Mouse (Mus musculus): ENCODE measurements around the gene Hadha. TPM values are rescaled to one million over a fixed set of nuclear protein-coding genes. Genes with fewer than 3 reads are reported as not detected.

Hadha gene
- total RNA-seq, 2 experiments from 2014 or later = 64.1 to 67.8 TPM

DNA sequence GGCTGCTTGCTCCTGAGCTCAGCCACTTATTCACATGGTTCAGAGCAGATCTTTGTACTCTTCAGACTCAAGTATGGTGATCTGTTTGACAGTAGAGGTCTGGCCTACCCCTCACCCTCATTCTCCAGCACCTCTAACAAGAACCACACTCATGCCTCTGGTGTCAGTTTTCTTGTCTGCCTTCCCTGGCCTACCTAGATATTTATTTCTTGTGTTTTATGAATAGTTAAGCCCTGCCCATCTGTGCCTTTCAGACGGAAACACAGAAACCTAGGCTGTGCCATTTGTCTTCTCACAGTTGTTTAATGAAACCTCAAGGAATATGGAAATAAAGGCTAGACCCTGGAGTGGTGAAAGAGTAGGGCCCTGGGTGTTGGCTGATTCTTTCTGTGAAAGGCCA, 36.9 kb downstream of the Hadha start:
- intact Hi-C loops (cut with DNase I) = loop anchor here (10.0 kb wide), 1 partner anchor 293 kb away; no protein-coding TSS in a partner anchor
- no peak for DNase-seq (ENCODE audit: low spot score in 2 of 2)

DNA sequence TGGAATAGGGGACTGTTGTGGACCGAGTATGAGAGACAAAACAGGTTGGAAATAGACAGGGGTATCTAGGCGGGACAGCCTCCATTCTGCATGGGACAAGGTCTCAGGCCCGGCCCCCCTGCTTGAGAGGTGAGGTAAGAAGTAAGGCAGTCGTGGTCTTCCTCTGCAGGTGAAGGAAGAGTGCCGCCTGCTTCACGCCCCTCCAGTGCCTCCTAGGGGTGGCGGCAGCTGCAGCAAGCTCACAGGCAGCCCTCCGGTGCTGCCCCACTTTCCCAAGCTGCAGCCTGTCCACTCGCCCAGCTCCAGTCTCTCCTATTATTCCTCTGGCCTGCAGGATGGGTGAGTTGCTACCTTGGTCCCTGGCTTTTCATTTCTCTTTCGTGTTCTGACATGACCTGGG, 39.2 kb downstream of the Hadha start:
- intact Hi-C loops (cut with DNase I) = loop anchor here (10.0 kb wide), 1 partner anchor 291 kb away; no protein-coding TSS in a partner anchor
- DNase-seq (ENCODE audit: low spot score in 2 of 2) = no peak

DNA sequence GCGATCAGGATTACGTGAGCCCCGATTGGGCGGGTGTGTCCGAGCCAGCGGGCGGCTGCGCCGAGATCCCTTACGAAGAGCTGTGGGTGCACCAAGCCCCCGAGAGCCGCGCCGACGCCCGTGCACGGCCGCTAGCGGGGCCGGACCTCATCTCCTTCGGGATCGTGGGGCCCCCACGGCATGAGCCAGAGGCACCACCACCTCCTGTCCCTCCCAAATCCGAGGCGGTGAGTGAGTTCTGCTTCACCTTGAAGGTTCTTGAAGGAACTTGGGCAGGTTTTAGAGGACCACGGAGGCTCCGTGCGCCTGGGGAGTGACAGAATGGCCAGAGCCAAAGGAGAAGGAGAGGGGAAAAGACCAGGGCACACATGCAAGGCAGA, 40.2 kb downstream of the Hadha start:
- no peak for DNase-seq (ENCODE audit: low spot score in 2 of 2)
- intact Hi-C loops (cut with DNase I) = loop anchor here (10.0 kb wide), 1 partner anchor 290 kb away; no protein-coding TSS in a partner anchor

DNA sequence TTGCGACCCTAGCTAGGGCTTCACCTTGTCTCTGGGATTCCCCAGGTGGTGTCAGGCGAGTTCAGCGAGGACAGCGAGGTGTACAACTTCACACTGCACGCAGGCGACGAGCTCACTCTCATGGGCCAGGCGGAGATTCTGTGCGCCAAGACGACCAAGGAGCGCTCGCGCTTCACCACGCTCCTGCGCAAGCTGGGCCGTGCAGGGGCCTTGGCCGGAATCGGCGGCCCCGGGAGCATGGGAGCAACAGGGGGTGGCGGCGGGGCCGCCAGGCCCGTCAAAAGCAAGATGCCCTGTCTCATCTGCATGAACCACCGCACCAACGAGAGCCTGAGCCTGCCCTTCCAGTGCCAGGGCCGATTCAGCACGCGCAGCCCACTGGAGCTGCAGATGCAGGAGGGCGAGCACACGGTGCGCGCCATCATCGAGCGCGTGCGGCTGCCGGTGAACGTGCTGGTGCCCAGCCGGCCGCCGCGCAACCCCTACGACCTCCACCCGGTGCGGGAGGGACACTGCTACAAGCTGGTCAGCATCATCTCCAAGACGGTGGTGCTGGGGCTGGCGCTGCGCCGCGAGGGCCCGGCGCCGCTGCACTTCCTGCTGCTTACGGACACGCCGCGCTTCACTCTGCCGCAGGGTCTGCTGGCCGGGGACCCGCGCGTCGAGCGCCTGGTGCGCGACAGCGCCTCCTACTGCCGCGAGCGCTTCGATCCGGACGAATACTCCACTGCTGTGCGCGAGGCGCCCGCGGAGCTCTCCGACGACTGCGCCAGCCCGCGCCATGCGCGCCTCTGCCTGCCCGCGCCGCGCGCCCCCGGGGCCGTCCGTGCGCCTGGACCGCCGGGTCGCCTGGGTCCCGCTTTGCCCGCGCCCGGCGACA, 40.8 kb downstream of the Hadha start:
- DNase-seq (ENCODE audit: low spot score in 2 of 2) = peak; percentile 75 to 78
- intact Hi-C loops (cut with DNase I) = loop anchor here (10.0 kb wide), 1 partner anchor 289 kb away; no protein-coding TSS in a partner anchor

DNA sequence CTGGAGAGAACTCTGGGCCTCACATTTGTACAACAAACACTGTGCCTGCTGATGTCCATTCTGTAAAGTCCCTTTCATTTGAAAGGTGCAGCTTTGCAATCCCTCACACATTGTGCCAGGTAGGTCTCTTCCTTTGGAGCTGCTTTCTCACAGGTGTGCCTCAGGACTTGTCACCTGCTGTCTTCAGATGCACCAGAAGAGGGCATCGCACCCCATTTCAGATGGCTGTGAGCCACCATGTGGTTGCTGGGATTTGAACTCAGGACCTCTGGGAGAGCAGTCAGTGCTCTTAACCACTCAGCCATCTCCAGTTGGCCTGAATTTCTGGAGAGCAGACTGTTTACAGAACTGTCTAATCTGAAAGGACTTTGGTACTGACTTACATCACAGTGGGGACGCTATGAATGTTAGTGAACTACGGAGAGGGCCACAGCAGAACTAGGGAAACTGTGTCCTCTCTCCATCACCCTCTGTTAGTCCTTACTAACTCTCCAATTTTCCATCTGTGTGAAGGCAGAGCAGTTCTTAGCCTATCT, 42.4 kb downstream of the Hadha start:
- intact Hi-C loops (cut with DNase I) = loop anchor here (10.0 kb wide), 1 partner anchor 288 kb away; no protein-coding TSS in a partner anchor
- DNase-seq (ENCODE audit: low spot score in 2 of 2) = no peak

DNA sequence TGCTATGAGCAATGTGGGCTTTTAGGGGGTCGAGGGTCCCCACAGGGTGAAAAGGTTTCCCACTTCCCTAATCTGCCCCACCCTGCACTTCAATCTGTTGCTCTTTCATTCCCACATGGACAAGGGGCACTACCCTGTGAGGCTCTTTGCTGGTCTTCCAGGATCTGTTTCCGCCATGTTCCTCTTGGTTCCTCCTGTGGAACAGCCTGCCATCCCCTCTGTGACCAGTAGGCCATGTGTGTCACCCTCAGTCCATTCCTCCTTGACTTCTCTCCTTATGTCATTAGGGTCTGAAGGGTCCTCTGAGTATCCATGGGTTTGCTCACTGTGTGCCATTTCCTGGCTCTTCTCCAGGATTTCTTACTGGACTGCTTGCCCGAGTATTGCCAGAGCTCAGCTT, 43.2 kb downstream of the Hadha start:
- DNase-seq (ENCODE audit: low spot score in 2 of 2) = no peak
- intact Hi-C loops (cut with DNase I) = loop anchor here (10.0 kb wide), 1 partner anchor 287 kb away; no protein-coding TSS in a partner anchor

DNA sequence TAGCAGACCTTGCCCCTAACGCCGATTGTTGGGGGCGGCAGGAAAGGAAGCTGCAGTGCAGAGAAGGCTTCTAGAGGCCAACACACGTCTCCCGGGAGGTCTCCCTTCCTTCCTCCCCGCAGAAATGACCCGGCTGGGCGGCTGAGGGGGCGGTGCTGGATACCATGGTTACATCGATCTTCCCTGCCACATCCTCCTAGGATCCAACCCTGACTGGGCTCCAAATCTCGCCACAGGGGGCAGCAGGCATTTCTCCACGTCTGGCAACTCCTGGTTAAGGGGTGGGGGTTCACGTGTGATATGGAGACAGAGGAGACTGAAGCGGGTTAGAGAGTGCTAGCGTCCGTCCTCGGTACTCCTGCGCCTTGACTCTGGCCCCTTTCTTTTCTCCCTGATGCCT, 43.8 kb downstream of the Hadha start:
- intact Hi-C loops (cut with DNase I) = loop anchor here (10.0 kb wide), 1 partner anchor 286 kb away; no protein-coding TSS in a partner anchor
- peak; percentile 47 to 79 for DNase-seq (ENCODE audit: low spot score in 2 of 2)

DNA sequence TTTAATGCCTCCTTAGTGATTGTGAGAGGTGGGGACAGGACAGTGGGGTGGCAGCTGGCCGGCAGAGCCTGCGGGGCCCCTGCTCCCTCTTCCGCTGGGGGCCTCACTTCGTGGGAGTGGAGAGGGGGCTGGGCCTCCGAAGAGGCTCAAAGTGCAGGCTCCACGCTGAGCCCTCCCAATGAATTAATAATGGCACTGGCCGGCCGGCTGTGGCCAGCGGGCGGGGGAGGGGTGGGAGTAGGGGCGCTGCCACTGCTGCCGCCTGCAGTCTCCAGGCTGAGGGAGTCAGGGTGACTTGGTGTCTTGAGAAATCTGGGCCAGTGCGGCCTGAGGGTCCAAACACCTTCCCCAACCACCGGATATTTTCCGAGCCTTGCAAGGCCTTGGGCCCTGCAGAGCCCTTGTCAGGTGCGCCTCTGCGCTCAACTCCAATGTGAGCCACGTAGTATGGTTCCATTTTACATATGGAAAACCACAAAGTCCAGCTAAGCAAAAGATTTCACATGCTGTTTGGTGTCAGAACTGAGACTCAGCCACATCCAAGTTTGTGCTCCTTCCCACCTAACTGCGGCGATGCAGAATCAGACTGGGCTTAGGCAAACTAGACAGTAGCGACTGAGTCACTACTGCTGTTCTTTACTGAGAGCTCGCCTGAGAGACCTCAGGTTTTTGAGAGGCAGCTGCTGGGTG, 44.4 kb downstream of the Hadha start:
- intact Hi-C loops (cut with DNase I) = loop anchor here (10.0 kb wide), 1 partner anchor 286 kb away; no protein-coding TSS in a partner anchor
- DNase-seq (ENCODE audit: low spot score in 2 of 2) = no peak

DNA sequence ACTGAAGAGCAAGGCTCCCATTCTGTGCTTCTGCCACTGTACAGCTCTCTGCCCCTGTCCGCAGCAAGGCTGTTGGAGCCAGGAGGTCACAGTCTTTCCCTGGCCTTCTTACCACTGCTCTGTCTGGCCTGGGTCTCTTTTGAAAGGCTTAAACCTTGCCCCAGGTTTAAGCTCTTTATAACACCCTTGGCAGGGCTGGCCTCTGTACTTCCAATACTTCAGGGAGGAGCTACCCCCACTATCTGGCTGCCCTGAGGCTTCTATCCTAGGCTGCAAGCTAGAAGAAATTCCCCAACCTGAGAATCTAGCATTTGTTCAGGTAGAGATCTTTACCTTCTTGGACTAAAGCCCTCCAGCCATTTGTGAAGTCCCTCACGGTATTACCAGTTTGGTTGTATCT, 45.1 kb downstream of the Hadha start:
- intact Hi-C loops (cut with DNase I) = loop anchor here (10.0 kb wide), 1 partner anchor 285 kb away; no protein-coding TSS in a partner anchor
- no peak for DNase-seq (ENCODE audit: low spot score in 2 of 2)

DNA sequence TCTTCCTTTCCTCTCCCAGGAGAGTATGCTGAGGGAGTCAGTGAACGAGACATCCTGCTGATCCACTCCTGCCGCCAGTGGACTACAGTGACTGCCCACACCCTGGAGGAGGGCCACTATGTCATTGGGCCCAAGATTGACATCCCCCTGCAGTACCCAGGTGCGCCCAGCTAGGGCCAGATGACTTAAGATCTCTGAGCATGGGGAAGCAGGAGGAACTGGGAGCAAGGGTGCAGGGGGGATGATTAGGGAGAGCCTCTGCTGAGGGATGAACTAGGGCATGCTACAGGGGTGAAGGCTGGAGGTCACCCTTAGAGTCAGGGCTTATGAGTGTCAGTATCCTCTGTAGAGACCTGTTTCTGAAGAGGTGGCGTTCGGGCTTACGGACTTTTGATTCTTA, 46.7 kb downstream of the Hadha start:
- intact Hi-C loops (cut with DNase I) = no loop called here
- DNase-seq (ENCODE audit: low spot score in 2 of 2) = no peak

DNA sequence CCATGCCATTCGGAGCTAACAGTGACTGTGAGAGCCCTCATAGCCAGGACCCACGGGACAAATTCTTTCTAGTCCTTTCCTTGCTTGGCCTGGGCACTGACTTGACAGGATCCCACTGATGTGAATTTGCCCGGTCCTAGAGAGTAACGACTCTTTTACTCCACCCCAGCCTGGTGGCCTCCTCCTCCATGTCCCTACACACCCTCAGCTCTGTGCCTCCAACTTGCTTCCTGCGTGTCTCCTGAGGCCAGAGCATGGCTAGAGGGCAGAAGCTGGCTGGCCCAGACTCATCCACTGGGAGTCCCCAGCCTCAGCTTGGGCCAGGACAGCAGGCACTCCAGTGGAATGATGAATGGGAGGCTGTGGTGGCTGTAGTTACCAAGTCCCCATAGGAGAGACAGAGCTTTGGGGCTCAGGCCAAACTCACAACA, 47.3 kb downstream of the Hadha start:
- DNase-seq (ENCODE audit: low spot score in 2 of 2) = no peak
- intact Hi-C loops (cut with DNase I) = no loop called here

DNA sequence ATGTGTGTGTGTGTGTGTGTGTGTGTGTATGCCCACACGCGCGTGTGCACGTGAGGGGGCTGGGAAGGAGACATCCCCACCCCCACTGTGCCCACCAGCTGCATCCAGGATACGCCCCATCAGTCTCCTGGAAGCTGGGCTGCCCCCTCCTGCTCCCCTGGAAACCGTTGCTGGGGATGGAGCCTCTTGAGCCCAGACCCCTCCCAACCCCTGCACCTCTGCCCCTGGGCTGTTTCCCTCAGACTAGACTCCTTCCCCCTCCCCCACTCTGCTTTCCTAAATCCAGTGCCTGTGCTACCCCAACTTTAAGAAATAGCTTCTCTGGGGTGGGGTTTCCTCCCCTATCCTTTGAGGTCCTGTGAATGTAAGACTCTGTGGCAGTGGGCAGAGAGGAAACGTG, 47.8 kb downstream of the Hadha start:
- no peak for DNase-seq (ENCODE audit: low spot score in 2 of 2)
- intact Hi-C loops (cut with DNase I) = no loop called here

DNA sequence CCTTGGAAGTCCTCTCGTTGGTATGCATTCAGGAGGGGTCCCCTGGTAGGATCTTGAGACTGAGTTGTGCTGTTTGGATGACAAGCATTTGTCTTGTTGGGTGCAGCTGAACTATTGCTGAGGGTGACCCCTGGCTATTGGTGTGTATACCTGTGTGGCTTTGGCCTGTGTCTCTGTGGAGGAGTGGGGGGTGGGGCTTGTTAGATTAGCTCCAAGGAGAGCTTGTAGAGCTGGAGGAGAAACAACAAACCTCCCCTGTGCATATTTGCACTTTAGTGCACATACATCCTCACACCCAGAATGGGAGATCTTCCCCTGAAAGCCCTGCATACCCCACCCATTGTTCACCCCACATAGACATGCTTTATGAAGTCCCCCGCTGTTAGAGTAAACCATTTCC, 48.2 kb downstream of the Hadha start:
- intact Hi-C loops (cut with DNase I) = no loop called here
- DNase-seq (ENCODE audit: low spot score in 2 of 2) = peak in 1 of 2 experiments; percentile 2

DNA sequence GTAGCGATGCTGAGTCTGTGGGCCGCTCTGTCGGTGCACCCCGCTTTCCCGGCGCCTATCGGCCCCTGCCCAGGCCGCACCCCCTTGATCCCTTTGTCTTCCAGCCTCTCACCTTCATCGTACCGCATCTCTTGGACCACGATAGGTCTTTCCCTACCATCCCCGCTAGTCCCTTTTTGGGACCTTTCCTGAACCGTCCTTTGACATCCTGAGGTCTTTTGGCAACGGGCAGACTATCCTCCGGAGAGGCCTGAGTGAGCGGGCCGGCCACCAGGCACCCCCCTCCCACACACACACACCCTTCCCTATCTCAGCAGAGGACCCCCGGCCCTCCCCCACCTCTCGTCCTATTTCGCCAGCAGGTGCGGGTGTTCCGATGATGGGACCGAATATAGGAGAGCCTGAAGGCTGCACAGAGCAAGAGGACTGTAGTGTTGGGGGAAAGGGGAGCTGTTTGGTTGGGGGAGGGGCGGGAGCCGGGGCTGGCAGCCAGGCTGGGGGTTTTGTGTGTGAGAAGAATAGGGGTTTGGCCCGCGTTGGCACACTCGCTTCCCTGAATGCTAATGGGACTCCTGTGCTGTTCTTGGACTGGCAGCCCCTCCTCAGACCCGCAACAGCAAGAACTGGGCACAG, 49.2 kb downstream of the Hadha start, which contains the start of gene 3110082J24Rik:
3110082J24Rik (minus strand) TSS at position 419 of the 633 bp plus-strand sequence.
- intact Hi-C loops (cut with DNase I) = no loop called here

DNA sequence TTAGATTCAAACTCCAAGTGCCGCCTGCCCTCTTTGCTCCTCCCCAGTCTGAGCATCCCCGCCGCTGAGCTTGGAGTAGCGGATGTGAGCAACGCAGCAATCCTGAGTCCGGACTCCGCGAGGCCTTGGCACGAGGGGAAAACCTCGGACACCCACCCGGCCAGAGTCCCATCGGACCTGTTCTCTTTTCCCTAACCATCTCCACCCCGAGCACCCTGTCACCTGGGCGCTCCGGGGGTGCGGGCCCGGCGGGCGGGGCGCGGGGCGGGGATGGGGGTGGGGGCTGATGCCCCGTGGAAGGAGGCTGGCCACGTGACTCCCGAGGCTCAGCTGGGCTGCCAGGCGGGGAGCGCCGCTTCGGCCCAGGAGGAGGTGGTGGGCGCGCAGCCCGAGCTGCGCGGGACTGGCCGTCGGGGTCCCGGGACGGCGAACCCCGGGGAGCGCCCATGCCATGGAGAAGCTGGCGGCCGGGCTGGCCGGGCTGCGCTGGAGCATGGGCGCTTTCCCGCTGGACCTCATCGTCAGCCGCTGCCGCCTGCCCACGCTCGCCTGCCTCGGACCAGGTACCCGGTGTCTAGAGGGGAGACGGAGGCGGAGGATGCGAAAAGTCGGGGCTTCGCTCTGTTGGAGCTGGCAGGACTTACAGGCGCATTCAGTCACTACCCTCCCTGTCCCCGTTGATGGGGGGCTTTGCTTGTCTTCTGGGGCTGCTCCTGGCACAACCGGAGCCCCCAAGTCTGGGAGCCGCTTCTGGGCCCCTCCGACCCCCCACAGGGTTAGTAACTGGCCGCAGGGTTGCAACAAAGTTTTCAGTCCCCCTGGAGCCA, 49.9 kb downstream of the Hadha start, which contains the start of gene Garem2:
Garem2 (plus strand) TSS at position 321 of the 827 bp plus-strand sequence.
- peak in 1 of 2 experiments; percentile 1 for DNase-seq (ENCODE audit: low spot score in 2 of 2)
- intact Hi-C loops (cut with DNase I) = no loop called here

More for the DNA sequence above, 49.2 kb downstream of the Hadha start, which contains the start of gene 3110082J24Rik:
- peak in 1 of 2 experiments; percentile 50 for DNase-seq (ENCODE audit: low spot score in 2 of 2)

DNA sequence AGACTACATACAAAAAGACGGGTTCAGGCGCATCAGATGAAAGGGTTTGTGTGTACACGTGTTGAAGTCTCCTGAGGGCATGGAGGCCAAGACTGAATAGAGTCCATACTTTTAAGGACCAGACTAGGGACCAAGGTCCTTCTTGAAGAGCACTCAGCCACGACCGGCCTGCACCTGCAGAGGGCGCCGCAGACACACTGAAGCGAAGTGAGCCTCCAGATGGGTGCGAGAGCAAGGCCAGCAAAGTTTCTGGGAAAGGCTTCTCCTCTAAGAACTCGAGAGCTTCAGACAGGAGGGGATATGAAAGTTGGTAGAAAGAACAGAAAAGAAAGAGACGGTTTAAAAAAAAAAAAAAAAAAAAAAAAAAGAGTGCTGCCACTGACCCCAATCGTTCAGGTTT, 50.6 kb downstream of the Hadha start:
- intact Hi-C loops (cut with DNase I) = no loop called here
- peak; percentile 39 to 57 for DNase-seq (ENCODE audit: low spot score in 2 of 2)

DNA sequence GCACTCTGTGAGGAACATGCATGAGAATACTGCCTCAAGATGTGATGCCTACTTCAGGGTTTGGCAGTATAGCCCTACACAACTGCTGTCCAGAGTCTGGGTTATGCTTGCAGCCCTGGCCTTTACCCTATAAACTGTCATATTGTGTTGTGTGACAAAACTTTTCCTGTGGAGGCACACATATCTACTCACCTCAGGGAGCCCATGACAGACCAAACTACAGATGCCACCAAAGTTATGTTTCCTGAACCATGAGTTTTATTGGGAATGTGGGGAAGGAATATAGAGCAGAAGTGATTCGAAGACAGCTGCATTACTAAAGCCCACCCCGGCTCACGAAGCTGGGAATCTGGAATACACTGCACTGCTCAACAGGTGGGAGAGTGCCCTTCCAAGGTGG, 51.6 kb downstream of the Hadha start:
- intact Hi-C loops (cut with DNase I) = no loop called here
- no peak for DNase-seq (ENCODE audit: low spot score in 2 of 2)

DNA sequence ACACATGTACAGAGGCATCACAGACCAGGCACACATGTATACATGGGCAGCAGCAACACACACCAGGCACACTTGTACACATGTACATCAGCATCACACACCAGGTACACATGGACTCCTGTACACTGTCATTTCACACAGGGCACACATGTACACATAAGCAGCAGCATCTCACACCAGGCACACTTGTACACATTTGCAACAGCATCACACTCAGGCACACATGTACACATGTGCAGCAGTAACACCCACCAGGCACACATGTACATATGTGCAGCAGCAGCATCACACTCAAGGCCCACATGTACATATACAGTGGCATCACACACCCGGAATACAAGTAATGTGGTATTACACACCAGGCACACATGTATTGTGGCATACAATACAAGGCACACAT, 56.7 kb downstream of the Hadha start:
- no peak for DNase-seq (ENCODE audit: low spot score in 2 of 2)
- intact Hi-C loops (cut with DNase I) = no loop called here
